Mouse (Mus musculus) skeletal muscle tissue, adult 2 months (tissue): ENCODE data around the gene Mfsd4b2.
"Not testable (repeated sequence)": the region's sequence is repeated elsewhere in the genome, so short reads cannot be mapped to it uniquely, and the experiment has no call there.

Source experiments
- DNase-seq: peaks from one replicate; pipeline ENCODE4 v3.0.0-alpha.2; 2012; ENCODE audit warnings: low read depth, low spot score

Gene Mfsd4b2

DNA sequence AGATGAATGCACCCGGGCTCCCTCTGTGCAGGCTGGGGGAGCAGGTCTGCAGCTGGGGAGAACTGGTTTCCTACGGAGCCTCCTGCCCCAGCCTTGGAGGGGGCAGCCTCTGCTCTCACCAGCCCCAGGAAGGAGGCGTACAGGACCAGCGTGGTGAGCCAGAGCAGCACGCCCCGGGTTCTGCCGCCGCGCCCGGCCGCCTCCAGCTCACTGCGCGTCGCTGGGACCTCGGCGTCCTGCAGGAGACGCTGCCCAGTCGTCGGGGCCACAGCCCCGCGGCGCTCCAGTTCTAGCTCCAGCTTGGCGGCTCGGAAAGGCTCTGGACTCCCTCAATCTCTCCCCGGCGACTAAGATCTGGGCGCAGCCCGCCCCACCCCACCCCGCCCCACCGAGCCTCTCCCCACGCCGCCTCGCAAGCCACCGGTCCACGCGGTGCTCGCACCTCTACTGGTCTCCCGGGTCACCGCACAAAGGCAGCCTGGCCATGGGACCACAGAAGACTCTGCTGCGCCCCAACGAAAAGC is at the start of gene Mfsd4b2:
Gene Mfsd4b2 (minus strand): TSS at position 308 of the 524 bp plus-strand sequence.
- peak; percentile 4 for DNase-seq

DNA sequence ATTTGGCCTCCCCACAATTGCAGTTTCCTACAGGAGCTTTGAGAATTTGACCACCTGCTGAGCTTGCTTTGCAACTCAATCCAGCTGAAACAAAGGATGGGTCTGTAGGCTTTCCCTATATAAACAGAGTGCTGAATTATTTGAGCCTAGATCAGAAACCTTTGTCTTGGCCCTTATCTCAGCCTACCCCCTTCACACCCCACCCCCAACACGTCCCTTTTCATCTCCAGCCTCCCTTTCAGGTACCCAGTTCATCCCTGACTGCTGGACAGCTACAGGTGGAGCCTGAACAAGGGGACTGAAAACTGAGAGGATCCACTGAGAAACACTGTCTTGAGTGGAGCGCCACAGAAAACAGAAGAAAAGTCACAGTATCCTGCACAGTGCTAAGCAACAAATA is 49.0 kb upstream of the Mfsd4b2 start:
- no peak for DNase-seq

DNA sequence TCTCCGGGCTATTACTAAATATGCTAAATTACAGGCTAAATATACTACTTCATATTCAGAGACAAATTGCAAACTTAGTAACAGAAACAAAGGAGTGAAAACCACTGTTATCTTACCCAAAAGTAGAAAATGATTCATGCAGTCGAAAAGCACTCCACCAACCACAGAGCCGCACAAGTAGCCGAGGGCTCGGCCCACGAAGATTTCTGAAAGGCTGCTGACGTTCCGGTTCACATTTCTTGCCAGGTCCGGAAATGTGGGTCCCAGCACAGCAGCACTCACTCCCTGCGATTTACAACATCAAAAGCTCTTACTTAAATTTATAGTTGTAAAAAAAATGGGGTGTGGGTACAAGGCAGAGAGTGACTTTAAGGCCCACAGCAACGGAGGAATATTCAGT is 48.3 kb upstream of the Mfsd4b2 start:
- no peak for DNase-seq

DNA sequence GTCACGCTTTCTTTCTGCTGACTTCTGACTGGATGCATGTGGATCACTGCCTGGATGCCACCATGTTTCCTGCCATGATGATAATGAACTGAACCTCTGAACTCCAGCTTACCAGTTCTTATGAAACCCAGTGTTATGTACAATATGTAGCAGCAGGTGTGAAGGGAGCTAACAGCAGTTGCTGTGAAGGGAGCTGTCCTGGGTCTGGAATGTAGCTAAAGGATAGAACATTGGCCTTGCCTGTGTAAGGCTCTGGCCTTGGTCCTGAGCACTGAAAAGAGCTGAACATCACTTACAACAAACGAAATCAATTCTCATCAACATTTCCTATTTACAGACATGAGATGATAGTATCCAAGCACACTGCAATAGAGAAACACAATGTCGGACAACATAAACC is 40.8 kb upstream of the Mfsd4b2 start:
- no peak for DNase-seq

DNA sequence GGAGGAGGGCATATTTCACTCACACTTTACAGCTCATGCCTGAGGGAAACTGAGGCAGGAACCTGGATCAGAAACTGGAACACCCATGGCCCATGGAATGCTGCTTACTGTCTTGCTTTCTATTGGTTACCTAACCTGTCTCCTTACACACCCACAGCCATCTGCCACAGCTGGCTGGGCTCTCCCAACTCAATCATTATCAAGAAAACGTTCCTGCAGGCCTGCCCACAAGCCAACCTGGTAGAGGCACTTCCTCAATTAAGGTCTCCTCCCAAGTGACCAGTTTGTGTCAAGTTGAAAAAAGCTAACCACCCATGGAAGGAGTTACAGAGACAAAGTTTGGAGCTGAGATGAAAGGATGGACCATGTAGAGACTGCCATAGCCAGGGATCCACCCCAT is 35.2 kb upstream of the Mfsd4b2 start:
- DNase-seq = no peak

DNA sequence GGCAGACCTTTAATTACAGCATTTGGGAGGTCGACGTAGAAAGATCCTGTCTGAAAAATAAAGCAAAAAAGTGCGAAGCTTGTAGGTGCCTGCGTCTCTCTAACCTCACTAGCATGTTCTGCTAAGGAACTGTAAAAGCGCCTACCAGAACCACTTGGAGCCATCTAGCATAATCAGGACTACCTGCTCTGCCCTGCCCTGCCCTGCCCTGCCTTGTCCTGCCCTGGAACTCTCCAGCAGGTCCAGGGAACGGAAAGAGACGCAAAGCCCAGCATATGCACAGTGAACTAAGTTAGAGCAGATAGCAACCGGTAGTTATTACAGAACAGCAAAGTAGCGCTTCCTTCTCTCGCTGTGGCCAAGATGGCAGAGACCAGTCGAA is 33.7 kb upstream of the Mfsd4b2 start:
- DNase-seq = no peak

DNA sequence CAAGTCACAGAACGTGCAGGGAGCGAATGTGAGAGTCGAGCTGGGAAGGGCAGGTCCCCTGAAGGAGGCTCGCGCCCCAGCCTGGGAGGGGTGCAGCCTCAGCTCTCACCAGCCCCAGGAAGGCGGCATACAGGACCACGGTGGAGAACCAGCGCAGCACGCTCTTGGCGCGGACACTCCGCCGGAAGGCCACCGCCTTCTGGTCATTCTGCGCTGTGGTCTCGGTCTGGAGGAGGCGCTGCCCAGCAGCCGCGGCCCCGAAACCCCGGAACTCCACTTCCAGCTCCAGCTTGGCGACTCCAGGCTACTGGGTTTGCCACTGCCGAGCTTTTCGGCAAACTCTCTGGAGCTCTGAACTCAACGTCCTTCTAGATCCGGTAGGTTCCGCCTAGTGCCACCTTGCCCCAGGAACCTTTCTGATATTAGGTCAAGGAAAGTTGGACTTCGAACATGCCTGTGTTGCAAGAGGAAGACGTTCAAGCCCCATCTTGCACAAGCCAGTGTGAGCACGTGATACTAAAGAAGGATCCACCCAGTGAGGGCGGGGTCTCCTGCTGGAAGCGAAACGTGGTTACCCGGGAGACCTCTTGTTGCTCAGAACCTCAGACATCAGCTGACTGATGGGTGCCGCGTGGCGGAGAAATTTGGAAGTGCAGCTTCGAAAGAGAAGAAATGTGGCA is 33.2 kb upstream of the Mfsd4b2 start, which contains the start of gene Mfsd4b3:
Gene Mfsd4b3 (minus strand): TSS at position 393 of the 680 bp plus-strand sequence.
- DNase-seq = peak; percentile 97

DNA sequence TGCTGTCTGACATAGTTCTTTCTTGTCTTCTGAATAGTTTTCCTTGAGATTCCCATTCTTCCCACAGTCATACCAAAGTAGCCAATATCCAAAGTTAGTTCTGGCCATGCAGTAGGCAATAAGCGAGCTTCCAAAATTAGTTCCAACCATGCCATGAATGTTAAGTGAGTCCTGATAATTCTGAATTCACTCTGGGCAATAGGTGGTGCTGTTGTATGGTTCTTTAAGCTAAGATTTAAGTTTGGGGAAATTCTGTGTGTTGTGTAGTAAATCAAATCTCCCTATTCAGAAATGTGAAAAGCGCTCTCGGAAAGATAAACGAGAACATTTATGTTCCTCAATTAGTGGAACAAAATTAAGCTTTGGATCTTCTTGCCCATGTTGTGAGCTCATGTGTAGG is 31.5 kb upstream of the Mfsd4b2 start:
- peak; percentile 15 for DNase-seq

DNA sequence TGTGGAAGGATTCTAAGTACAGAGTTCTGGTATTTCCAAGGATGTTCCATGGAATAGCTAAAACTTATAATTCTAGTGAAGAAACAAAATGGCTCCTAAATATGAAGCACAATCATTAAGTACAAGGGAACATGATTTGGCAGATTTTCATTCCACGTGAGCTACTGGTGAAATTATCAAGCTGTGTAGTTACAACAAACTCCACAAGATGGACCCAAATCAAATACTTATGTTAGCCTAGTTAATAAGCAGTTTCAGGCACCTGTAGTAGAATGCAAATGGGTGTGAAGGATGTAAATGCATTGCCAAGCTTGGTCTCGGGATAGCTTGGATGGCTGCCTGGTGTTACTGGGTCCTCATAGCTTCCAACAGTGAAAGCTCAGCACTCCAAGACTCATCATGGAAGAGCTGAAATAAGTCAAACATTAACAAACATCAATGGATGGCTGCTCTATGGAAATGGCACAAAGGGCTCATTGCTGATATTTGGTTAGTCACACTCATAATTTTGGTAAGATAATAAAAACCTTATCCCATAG is 29.7 kb upstream of the Mfsd4b2 start:
- no peak for DNase-seq

DNA sequence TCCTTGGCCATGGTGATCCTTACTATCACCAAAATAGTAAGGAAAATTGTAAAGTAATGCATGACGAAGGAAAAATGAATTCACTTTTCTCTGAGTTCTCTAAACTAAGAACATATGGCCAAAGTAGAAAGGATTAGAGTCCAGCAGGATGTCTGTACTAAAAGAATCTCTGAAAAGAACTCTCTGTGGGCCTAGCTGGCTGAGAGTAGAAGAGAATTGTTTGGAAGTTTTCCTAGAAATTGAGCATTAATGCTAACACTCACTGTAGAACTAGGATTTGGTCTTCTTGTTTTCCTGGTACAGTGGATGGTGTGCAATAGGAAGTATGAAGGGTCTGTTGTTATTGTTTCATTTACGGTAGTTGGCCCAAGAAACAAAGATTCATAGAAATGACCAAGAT is 28.4 kb upstream of the Mfsd4b2 start:
- no peak for DNase-seq

DNA sequence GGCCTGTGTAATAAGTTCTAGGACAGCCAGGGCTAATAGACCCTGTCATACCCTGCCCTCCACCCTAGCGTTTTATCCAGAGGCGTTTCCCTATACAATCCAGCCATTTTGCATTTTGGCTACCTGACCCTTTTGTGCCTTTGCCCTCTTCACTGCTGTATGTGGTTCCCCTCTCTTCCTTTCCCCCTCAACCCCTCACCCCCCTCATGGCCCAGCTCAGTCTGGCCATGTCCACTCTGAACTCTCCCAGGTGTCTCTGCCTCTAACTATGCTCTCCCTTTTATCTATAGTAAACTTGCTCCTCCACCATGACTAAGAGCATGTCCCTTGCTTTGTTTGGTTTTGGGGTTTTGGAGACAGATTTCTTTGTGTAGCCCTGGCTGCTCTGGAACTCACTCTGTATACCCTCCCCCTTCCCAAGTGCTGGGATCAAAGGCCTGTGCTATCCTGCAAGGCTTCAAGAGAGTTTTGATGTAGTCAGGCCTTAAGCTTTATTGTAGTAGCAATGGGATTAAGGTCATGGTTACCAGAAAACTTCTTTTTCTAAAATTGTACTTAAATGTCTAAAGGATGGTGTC is 22.7 kb upstream of the Mfsd4b2 start:
- no peak for DNase-seq

DNA sequence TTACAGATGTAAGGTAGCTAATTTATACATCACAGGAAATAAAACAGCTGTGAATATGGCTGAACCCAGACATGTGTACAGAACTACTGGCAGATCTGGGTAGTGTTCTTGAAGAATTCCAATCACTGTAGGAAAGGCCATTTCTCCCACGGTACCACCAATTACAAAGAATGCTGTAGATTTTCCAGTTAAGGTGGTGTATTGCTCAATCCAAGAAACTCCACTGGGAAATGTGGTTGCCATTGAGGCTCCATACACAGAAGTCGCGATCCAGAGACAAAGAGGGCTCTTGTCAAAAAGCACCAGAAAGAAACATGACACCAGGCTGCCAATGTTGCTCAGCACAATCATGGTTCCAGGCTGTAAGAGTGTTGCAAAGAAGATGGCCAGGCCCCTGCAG is 20.5 kb upstream of the Mfsd4b2 start:
- DNase-seq = not testable (repeated sequence)

DNA sequence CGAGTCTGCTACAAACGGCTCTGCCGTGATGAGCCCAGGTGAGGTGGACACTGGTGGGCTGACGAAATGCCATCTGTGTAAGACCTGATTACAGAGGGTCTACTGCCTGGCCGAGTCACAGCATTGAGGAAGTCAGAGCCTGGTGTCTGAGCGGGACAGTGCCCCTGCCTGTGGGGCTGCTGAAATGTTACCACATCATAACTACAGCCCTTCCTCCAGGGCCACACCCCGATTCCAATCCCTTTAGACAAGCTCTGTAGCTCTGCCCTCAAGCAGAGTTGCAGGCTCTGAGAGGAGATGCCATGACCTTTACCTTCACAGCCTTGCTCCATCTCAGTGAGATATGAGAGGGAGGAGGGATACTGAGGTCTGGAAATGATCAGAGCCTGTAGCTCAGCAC is 9.8 kb upstream of the Mfsd4b2 start:
- DNase-seq = no peak

DNA sequence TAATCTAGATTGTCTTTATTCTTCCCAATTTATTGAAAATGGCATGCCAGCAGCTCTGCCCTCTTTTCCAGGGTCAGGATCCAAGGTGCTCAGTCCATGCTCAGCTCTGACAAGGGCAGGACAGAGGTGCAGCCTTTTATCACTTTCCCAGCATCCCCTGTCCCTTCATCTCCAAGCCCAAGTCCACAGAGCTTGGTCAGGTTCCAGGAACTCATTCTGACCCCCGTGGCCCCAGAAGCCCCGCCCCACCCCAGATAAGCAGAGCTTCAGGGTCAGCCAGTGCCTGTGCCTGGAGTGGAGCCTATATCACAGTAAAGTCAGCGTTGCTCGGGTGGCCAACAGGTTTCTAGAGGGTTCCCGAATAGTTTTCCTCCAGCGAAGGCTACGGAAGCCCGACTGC is 2.2 kb downstream of the Mfsd4b2 start:
- not testable (repeated sequence) for DNase-seq

DNA sequence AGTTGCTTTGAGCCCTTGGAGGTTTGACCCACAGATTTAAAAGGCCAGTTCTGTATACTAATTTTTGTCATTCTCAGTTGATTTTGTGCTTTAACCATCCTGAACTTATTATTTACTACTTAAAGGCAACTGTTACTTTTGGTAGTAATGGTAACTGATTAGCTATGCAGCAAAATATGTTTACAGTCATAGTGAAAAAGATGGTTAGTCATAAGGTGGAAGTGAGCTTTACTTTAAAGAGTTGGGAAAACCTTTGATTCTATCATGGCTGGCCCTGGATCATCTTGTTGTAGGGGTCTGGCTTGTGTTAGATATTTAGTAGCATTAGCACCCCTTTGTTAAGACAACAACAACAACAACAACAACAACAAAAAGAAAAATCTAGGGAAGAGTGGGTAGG is 14.1 kb downstream of the Mfsd4b2 start:
- no peak for DNase-seq

DNA sequence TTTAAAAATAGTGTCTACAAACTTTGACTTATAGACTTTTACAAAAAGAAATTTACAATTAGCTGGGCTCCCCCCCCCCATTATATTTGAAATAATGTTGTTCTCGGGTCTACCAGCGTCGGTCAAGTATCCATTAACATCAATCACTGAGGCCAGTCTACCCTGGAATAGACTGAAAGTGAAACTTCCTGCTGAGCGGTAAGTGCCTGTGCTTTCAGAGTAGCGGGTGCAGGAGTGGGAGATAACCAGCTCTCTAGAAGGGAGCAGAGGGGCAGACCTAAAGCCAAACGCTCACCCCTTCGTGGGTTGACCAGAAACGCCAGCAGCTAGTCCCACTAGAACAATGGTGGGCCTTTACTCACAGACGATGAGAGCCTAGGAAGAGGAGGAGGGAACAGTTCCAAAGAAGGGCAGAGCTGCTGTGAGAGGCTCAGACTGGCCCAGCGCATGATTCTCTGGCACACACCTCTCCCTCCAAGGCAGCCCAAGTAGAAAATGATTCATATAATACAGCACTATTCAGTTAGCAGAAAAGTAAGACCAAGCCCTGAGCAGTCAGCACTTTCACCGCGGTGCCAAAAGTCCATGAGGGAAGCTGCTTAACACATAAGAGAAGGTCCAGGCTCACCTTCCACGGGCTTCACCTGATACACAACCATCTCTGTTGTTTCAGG is 17.8 kb downstream of the Mfsd4b2 start:
- no peak for DNase-seq

DNA sequence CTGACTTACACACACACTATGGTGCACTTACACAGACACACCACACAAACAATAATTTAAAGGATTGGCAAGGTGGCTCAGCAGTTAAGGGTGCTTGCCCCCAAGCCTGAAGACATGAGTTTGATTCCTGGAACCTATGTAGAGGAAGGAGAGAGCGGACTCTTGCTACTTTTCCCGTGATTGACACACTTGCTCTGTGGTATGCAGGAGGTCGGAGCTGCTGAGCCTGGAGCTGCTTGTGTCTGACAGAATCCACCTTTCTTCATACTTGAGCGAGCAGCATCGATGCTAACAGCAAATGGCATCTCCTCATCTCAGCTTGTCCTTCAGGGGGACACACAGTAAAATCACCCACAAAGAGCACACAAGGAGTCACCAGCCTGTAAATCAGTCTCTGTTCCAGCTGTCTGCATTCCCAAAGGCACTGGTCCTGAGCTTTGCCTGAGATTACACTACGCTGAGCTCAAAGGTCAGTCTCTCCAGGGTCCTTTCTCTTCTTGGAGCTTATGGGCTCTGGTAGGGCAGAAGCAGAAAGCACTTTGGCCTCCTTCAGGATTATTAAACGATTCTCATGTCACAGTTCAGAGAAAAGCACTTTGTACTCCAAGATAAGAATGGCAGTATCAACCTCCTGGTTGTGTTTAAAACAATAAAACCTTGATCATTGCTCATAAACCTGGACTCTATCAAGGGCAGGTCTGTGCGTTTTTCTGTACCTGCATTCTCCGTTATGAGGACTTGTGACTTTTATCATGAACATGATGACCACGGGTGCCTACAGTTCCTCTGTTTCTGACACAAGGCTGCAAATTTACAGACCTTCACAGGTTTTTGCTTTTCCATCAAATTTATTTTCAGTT is 19.7 kb downstream of the Mfsd4b2 start:
- no peak for DNase-seq

DNA sequence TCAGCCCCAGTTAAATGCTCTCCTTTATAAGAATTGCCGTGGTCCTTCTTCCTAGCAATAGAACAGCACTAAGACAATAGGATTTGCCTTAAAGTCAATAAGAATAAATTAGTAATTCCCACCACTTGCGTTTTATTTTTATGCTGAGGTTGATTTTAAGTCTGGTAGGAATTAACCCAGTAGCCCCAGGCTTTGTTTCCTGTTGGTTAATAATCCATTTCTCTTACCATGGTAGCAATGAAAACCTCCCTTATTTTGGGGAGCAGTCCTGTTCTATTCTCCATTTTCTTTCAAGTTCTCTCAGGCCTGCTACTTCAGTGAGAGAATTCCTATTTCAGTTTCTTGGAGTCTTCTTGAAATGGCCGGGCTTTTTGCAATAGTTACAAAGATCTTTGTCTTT is 22.5 kb downstream of the Mfsd4b2 start:
- DNase-seq = no peak

DNA sequence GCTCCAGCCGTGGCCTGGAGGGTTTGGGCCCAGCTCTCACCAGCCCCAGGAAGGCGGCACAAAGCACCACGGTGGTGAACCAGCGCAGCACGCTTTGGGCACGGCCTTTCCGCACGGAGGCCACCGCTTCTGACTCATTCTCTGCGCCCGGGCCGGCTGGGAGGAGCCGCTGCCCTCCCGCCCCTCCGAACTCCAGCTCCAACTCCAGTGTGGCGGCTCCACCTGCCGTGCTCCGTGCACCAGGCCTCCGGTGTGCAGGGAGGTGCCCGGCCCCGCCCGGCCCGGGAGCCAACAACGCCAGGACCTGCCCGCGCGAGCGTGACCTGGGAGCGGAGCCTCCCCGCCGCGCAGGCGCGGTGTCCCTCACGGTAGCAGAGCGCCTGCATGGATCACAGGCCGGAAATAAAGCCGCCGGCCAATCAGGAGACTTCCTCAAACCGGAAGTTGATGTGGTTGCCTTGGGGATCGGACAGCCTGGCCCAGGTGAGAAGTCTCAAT is 27.8 kb downstream of the Mfsd4b2 start, which contains the start of gene Mfsd4b4:
Gene Mfsd4b4 (minus strand): TSS at position 365 of the 498 bp plus-strand sequence.
- peak; percentile 93 for DNase-seq

DNA sequence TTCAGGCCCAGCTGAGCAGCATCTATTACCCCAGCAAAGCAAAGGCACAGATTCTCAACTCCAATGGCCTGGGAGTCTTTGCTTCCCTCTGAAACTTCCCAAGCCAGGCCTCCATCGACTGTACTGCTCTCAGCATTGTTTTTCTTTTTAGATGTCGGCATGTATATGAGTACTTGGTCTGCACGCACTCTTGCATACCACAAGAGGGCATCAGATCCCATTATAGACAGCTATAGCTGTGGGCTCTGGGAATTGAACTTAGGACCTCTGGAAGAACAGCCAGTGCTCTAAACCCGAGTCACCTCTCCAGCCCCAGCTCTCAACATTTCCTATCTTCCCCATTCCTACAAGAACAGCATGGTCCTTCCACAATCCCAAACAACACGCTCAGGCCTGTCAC is 30.2 kb downstream of the Mfsd4b2 start:
- no peak for DNase-seq
